Mouse (Mus musculus) kidney, embryonic 14.5 days (tissue): ENCODE measurements around the gene Ei24. TPM values are rescaled to one million over a fixed set of nuclear protein-coding genes. Genes with fewer than 3 reads are reported as not detected.

Experiments used
- ATAC-seq: fragments of 200-750 bp; cut with Nextera tagmentation; 2 replicates; pipeline ENCODE4 v1.8.0; 2017; ENCODE audit warnings: moderate number of reproducible peaks, mild to moderate bottlenecking, moderate TSS enrichment, moderate library complexity; ENCODE audit not compliant: low FRiP score, low TSS enrichment
- H3K27ac ChIP-seq: fragments of 300-500 bp; sonication (generic); 2 replicates; pipeline ENCODE4 v1.5.1; 2014; ENCODE audit warnings: low read depth, mild to moderate bottlenecking, low read length, moderate library complexity, mixed read lengths
- H3K27me3 ChIP-seq: fragments of 300-500 bp; sonication (generic); 2 replicates; pipeline ENCODE4 v1.6.1; 2014; ENCODE audit warnings: mild to moderate bottlenecking, low read length; ENCODE audit not compliant: control insufficient read depth, insufficient read depth
- H3K36me3 ChIP-seq: fragments of 300-500 bp; sonication (generic); 2 replicates; pipeline ENCODE4 v1.6.1; 2014; ENCODE audit warnings: low read length, mixed read lengths; ENCODE audit not compliant: control insufficient read depth, insufficient read depth
- H3K4me1 ChIP-seq: fragments of 300-500 bp; sonication (generic); 2 replicates; pipeline ENCODE4 v1.6.1; 2014; ENCODE audit warnings: low read length, mixed read lengths; ENCODE audit not compliant: control insufficient read depth, insufficient read depth
- H3K4me2 ChIP-seq: fragments of 300-500 bp; sonication (generic); replicated peaks from 2 replicates; pipeline ENCODE4 v1.6.1; 2014; ENCODE audit warnings: low read depth, mild to moderate bottlenecking, low read length
- H3K4me3 ChIP-seq: fragments of 300-500 bp; sonication (generic); 2 replicates; pipeline ENCODE4 v1.5.1; 2014; ENCODE audit warnings: mild to moderate bottlenecking, low read length
- H3K9ac ChIP-seq: fragments of 300-500 bp; sonication (generic); 2 replicates; pipeline ENCODE4 v1.6.1; 2014; ENCODE audit warnings: low read depth, mild to moderate bottlenecking, low read length, moderate library complexity
- H3K9me3 ChIP-seq: fragments of 300-500 bp; sonication (generic); 2 replicates; pipeline ENCODE4 v1.6.1; 2016; ENCODE audit warnings: low read length; ENCODE audit not compliant: control insufficient read depth
- WGBS: fragments of 180-500 bp; shearing (Covaris S2); extraction: QIAGEN DNeasy Blood & Tissue Kit; methylation state at CpG from one replicate; pipeline ENCODE4 v1.1.7; 2014; 5-methylcytosine and 5-hydroxymethylcytosine counted together
- polyA plus RNA-seq: library from polyadenylated mRNA; unstranded; fragments of >200 nt; fragmentation: Nextera tagmentation; extraction: Ambion mirVana; gene quantifications from 2 replicates; pipeline ENCODE4 v1.2.1, GENCODE M21; 2014

The Ei24 gene
- polyA plus RNA-seq, 1 experiment from 2014 or later: 49.2 TPM

- no peaks in the 10 kb centered on the region for H3K4me1 ChIP-seq
- no peak overlapping the region for H3K4me3 ChIP-seq
- H3K27me3 ChIP-seq: no peaks in the 10 kb centered on the region
- WGBS: 90% methylated on average over 3 of the region's 3 CpGs
- no peak overlapping the region for H3K4me2 ChIP-seq
- no peak overlapping the region for H3K27ac ChIP-seq
- H3K36me3 ChIP-seq: no peaks in the 10 kb centered on the region
- no peaks in the 10 kb centered on the region for H3K9me3 ChIP-seq
- no peak for ATAC-seq
- H3K9ac ChIP-seq: no peak overlapping the region
Observed at GRCm38 (mm10) chr9:36802951-36803350, 5.8 kb upstream of the Ei24 start.

GRCm38 (mm10) chr9:36801961-36802360 is 4.8 kb upstream of the Ei24 start:
- 85% methylated on average over 2 of the region's 2 CpGs for WGBS

GRCm38 (mm10) chr9:36796224-36796623 is 969 bp downstream of the Ei24 start:
- Histone ChIP-seq H3K9ac (peak overlapping the region; percentile 98; the same call in 1 of the 2 replicates), H3K27ac (0 out of 2 replicates have a peak overlapping the region, but pooled peaks have one; percentile 55), H3K36me3 (peaks cover 12% of the 10 kb centered on the region; the same call in 1 of the 2 replicates), H3K27me3 (no peaks in the 10 kb centered on the region), H3K4me1 (peaks cover 8% of the 10 kb centered on the region; the same call in 1 of the 2 replicates), H3K9me3 (no peaks in the 10 kb centered on the region), H3K4me2 (peak overlapping the region; percentile 84), H3K4me3 (peak overlapping the region; percentile 98)
- 19% methylated on average over 5 of the region's 5 CpGs for WGBS
- ATAC-seq: no peak

More at GRCm38 (mm10) chr9:36801961-36802360, 4.8 kb upstream of the Ei24 start:
- no peak overlapping the region for H3K4me3 ChIP-seq
- ATAC-seq: no peak
- no peak overlapping the region for H3K4me2 ChIP-seq
- no peaks in the 10 kb centered on the region for H3K36me3 ChIP-seq
- H3K27ac ChIP-seq: no peak overlapping the region
- no peak overlapping the region for H3K9ac ChIP-seq
- no peaks in the 10 kb centered on the region for H3K4me1 ChIP-seq
- H3K27me3 ChIP-seq: no peaks in the 10 kb centered on the region
- H3K9me3 ChIP-seq: no peaks in the 10 kb centered on the region

- H3K4me1 ChIP-seq: peaks cover 8% of the 10 kb centered on the region; the same call in 1 of the 2 replicates
- H3K36me3 ChIP-seq: peaks cover 17% of the 10 kb centered on the region; the same call in 1 of the 2 replicates
- no peak overlapping the region for H3K9ac ChIP-seq
- no peak overlapping the region; the same call in 1 of the 2 replicates for H3K4me2 ChIP-seq
- no peak overlapping the region for H3K4me3 ChIP-seq
- no peaks in the 10 kb centered on the region for H3K27me3 ChIP-seq
- WGBS: 62% methylated on average over 1 of the region's 1 CpGs
- H3K27ac ChIP-seq: no peak overlapping the region
- ATAC-seq: no peak
- H3K9me3 ChIP-seq: no peaks in the 10 kb centered on the region
Observed at GRCm38 (mm10) chr9:36795556-36795955, 1.6 kb downstream of the Ei24 start.

GRCm38 (mm10) chr9:36794487-36794886 is 2.7 kb downstream of the Ei24 start:
- ATAC-seq: no peak
- Histone ChIP-seq H3K27ac (no peak overlapping the region), H3K4me1 (peaks cover 8% of the 10 kb centered on the region; the same call in 1 of the 2 replicates), H3K9me3 (no peaks in the 10 kb centered on the region), H3K36me3 (peaks cover 27% of the 10 kb centered on the region; the same call in 1 of the 2 replicates), H3K4me3 (no peak overlapping the region), H3K9ac (no peak overlapping the region), H3K27me3 (no peaks in the 10 kb centered on the region), H3K4me2 (no peak overlapping the region)
- 82% methylated on average over 2 of the region's 2 CpGs for WGBS

- Histone ChIP-seq H3K36me3 (peaks cover 46% of the 10 kb centered on the region), H3K9ac (no peak overlapping the region), H3K4me2 (no peak overlapping the region), H3K27ac (no peak overlapping the region), H3K4me1 (peaks cover 8% of the 10 kb centered on the region; the same call in 1 of the 2 replicates), H3K27me3 (no peaks in the 10 kb centered on the region), H3K4me3 (no peak overlapping the region), H3K9me3 (no peaks in the 10 kb centered on the region)
- 92% methylated on average over 3 of the region's 3 CpGs for WGBS
- no peak for ATAC-seq
Observed at GRCm38 (mm10) chr9:36792191-36792590, 5.0 kb downstream of the Ei24 start.

GRCm38 (mm10) chr9:36783921-36784320 is 13.3 kb downstream of the Ei24 start:
- no peaks in the 10 kb centered on the region for H3K27me3 ChIP-seq
- WGBS: 83% methylated on average over 2 of the region's 2 CpGs
- no peak overlapping the region for H3K9ac ChIP-seq
- H3K4me3 ChIP-seq: no peak overlapping the region
- no peaks in the 10 kb centered on the region for H3K9me3 ChIP-seq
- H3K36me3 ChIP-seq: peaks cover 81% of the 10 kb centered on the region
- no peak overlapping the region for H3K27ac ChIP-seq
- ATAC-seq: no peak
- no peak overlapping the region for H3K4me2 ChIP-seq
- H3K4me1 ChIP-seq: no peaks in the 10 kb centered on the region

- Histone ChIP-seq H3K9ac (no peak overlapping the region), H3K9me3 (no peaks in the 10 kb centered on the region), H3K4me2 (peak overlapping the region; percentile 58; the same call in 1 of the 2 replicates), H3K4me1 (peaks cover 15% of the 10 kb centered on the region), H3K27me3 (no peaks in the 10 kb centered on the region), H3K27ac (no peak overlapping the region), H3K4me3 (no peak overlapping the region), H3K36me3 (peaks cover 8% of the 10 kb centered on the region; the same call in 1 of the 2 replicates)
- ATAC-seq: no peak
- WGBS: 86% methylated on average over 1 of the region's 1 CpGs
Observed at GRCm38 (mm10) chr9:36769048-36769413, 28.2 kb downstream of the Ei24 start.

GRCm38 (mm10) chr9:36768156-36769047 is 28.8 kb downstream of the Ei24 start:
- Histone ChIP-seq H3K27ac (peak overlapping the region; percentile 47), H3K4me1 (peaks cover 15% of the 10 kb centered on the region), H3K4me2 (peak overlapping the region; percentile 58), H3K27me3 (no peaks in the 10 kb centered on the region), H3K9me3 (no peaks in the 10 kb centered on the region), H3K9ac (peak overlapping the region; percentile 65), H3K36me3 (peaks cover 14% of the 10 kb centered on the region; the same call in 1 of the 2 replicates), H3K4me3 (peak overlapping the region; percentile 100)
- ATAC-seq: peak; percentile 4; the same call in 1 of the 2 replicates
- 15% methylated on average over 25 of the region's 25 CpGs for WGBS
